Mouse (Mus musculus) heart, embryonic 15.5 days (tissue): Measurements from ENCODE around the gene Ccdc22. TPM values are rescaled to one million over a fixed set of nuclear protein-coding genes. Genes with fewer than 3 reads are reported as not detected.

Experiments
- ATAC-seq: fragments of 200-750 bp; cut with Nextera tagmentation; replicated peaks from 2 replicates; pipeline ENCODE4 v1.8.0; 2017; ENCODE audit warnings: low read depth, moderate TSS enrichment; ENCODE audit not compliant: insufficient number of reproducible peaks, insufficient read depth, low FRiP score
- H3K27ac ChIP-seq: fragments of 300-500 bp; sonication (generic); 2 replicates; pipeline ENCODE4 v1.5.1; 2015; ENCODE audit warnings: mild to moderate bottlenecking, inconsistent platforms
- H3K27me3 ChIP-seq: fragments of 300-500 bp; sonication (generic); 2 replicates; pipeline ENCODE4 v1.6.1; 2015; ENCODE audit warnings: inconsistent platforms
- H3K36me3 ChIP-seq: fragments of 300-500 bp; sonication (generic); 2 replicates; pipeline ENCODE4 v1.6.1; 2015; ENCODE audit warnings: mild to moderate bottlenecking, inconsistent platforms
- H3K4me1 ChIP-seq: fragments of 300-500 bp; sonication (generic); replicated peaks from 2 replicates; pipeline ENCODE4 v1.6.1; 2015; ENCODE audit warnings: inconsistent platforms
- H3K4me2 ChIP-seq: fragments of 300-500 bp; sonication (generic); 2 replicates; pipeline ENCODE4 v1.6.1; 2015; ENCODE audit warnings: inconsistent platforms, mild to moderate bottlenecking, moderate library complexity
- H3K4me3 ChIP-seq: fragments of 300-500 bp; sonication (generic); 2 replicates; pipeline ENCODE4 v1.5.1; 2015; ENCODE audit warnings: mild to moderate bottlenecking, inconsistent platforms
- H3K9ac ChIP-seq: fragments of 300-500 bp; sonication (generic); 2 replicates; pipeline ENCODE4 v1.6.1; 2015; ENCODE audit warnings: mild to moderate bottlenecking, inconsistent platforms
- H3K9me3 ChIP-seq: fragments of 300-500 bp; sonication (generic); replicated peaks from 2 replicates; pipeline ENCODE4 v1.6.1; 2016; ENCODE audit warnings: inconsistent platforms
- WGBS: fragments of 180-500 bp; shearing (Covaris S2); methylation state at CpG from one replicate; pipeline ENCODE4 v1.1.7; 2015; ENCODE audit warnings: mixed read lengths; 5-methylcytosine and 5-hydroxymethylcytosine counted together
- polyA plus RNA-seq: library from polyadenylated mRNA; unstranded; fragments of >200 nt; fragmentation: Nextera tagmentation; extraction: Ambion mirVana; gene quantifications from 2 replicates; pipeline ENCODE4 v1.2.1, GENCODE M21; 2015

Gene Ccdc22
- polyA plus RNA-seq, 1 experiment from 2014 or later: 16.4 TPM

DNA sequence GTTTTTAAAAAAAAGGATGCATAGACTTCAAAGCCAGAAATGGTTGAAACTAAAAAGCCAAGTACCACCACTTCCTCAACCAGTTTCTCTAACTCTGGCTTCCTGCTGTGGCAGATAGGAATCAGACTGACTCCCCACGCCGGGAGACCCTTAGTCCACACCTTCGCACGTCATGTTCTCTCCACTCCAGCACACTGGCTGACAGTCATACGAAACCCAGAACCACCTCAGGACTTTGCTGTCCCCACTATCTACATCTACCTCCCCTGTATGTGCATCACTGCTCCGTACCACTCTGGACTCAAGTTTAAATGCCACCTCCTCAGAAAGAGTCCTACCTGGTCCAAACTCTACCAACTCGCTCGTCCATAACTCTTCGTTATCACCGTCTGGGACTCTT is 32.9 kb downstream of the Ccdc22 start:
- WGBS: 41% methylated on average over 10 of the region's 10 CpGs
- Histone ChIP-seq H3K4me2 (peak overlapping the region; percentile 79), H3K4me1 (peaks cover 17% of the 10 kb centered on the region), H3K4me3 (peak overlapping the region; percentile 69; the same call in 1 of the 2 replicates), H3K9ac (no peak overlapping the region), H3K27ac (no peak overlapping the region), H3K36me3 (no peaks in the 10 kb centered on the region), H3K27me3 (no peaks in the 10 kb centered on the region), H3K9me3 (no peaks in the 10 kb centered on the region)
- no peak for ATAC-seq

DNA sequence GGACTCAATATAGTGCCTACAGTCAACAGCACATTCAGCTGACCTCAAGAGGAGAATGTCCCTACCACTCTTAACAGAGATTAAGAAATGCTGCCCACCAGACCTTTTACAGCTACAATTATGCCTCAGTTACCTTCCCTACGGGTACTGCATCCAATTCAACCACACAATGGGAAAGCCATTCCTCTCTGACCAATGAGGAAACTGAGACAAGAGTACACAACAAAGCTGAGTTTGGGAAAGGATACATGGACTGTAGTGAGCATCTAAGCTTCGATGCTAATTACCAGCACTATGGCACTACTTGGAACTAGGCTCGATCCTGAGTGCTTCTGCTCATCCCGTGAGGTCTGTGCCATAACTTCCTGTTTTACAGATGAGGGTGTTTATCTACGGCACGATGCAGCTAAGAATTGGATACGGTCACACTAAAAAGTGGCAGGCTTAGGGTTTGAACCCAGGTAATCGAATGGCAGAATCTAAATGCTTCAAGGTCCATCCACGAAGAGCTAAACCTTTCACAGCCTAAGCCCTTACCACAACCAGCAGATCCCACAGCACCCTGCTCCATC is 33.7 kb downstream of the Ccdc22 start:
- Histone ChIP-seq H3K27ac (no peak overlapping the region), H3K9me3 (no peaks in the 10 kb centered on the region), H3K4me1 (peaks cover 17% of the 10 kb centered on the region), H3K36me3 (no peaks in the 10 kb centered on the region), H3K4me2 (no peak overlapping the region), H3K27me3 (no peaks in the 10 kb centered on the region), H3K9ac (no peak overlapping the region), H3K4me3 (no peak overlapping the region)
- 77% methylated on average over 9 of the region's 9 CpGs for WGBS
- no peak for ATAC-seq

DNA sequence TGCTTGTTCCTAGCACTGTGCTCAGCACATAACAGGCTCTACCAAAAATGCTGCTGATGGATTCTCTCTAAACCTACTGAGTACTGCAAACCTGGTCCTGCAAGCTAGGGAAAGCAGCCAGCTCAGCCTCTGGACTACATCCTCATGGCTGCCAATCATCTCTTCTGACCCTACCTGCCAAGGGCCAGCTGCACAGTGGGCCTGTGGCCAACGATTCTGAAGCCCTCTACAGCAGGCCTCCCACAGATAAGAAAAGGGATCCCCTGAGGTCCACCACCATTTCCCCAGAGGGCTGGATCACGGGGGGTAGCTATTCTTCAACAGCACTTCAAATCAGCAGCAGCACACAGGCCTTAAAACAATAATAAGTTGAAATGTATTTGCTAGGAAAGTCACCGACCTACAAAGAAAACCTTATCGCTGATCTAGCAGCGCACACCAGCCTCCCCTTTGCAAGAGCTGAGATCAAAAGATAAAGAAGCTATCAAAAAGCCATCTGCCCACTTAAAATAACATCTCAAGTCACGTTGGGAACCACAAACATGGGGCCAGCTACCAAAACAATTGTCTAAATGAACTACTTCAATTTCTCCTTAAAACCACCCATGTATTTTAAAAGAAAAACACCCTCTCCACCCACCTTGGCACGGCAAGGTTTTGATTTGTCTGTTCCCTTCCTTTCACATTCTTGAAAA is 34.7 kb downstream of the Ccdc22 start:
- H3K36me3 ChIP-seq: no peaks in the 10 kb centered on the region
- no peak overlapping the region for H3K9ac ChIP-seq
- H3K4me1 ChIP-seq: peaks cover 17% of the 10 kb centered on the region
- WGBS: 40% methylated on average over 7 of the region's 7 CpGs
- no peak overlapping the region for H3K4me2 ChIP-seq
- H3K9me3 ChIP-seq: no peaks in the 10 kb centered on the region
- no peak overlapping the region for H3K27ac ChIP-seq
- no peaks in the 10 kb centered on the region for H3K27me3 ChIP-seq
- H3K4me3 ChIP-seq: no peak overlapping the region
- no peak for ATAC-seq

DNA sequence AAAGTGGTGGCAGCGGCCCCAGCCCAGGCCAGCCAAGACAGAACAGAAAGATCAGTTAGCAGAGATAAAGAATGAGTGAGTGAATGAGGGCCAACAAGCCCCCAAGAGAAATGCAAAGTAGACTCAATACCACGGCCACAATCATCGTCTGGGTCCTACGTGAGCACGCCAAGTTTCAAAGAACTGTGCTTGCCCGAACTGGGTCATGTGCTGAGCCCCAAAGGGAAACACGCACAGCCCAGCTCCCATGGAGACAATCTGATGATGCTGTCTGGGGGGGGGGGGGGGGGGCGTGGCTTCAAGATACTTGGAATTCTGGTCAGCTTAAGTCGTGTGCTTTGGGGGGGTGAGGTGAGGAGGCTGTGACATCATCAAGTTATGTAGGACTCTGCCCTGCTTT is 37.8 kb downstream of the Ccdc22 start:
- Histone ChIP-seq H3K9ac (no peak overlapping the region), H3K4me1 (peaks cover 8% of the 10 kb centered on the region), H3K27ac (no peak overlapping the region), H3K27me3 (no peaks in the 10 kb centered on the region), H3K36me3 (no peaks in the 10 kb centered on the region), H3K4me2 (no peak overlapping the region), H3K4me3 (no peak overlapping the region), H3K9me3 (no peaks in the 10 kb centered on the region)
- ATAC-seq: no peak
- 53% methylated on average over 8 of the region's 9 CpGs for WGBS

DNA sequence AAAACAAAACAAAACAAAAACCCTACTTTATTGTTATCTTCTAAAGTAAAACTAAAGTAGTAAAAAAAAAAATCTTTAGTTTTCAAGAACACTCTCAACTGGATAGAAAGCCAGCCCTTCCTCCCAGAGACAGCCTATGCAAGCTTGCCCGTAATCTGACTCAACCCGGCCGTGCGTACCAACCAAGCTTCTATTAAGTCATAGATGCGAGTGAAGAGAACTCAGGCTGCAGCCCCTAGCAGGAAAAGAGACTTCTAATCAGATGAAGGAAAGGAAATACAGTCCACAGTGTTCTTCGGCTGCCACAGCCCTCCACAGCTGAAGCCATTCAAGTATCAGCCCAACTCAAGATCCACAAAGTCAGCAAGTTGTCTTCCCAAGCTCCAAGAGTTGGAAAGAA is 39.0 kb downstream of the Ccdc22 start:
- H3K9ac ChIP-seq: no peak overlapping the region
- no peak overlapping the region for H3K4me3 ChIP-seq
- peaks cover 6% of the 10 kb centered on the region for H3K4me1 ChIP-seq
- no peak overlapping the region for H3K27ac ChIP-seq
- 66% methylated on average over 6 of the region's 6 CpGs for WGBS
- H3K4me2 ChIP-seq: no peak overlapping the region
- no peaks in the 10 kb centered on the region for H3K36me3 ChIP-seq
- no peak for ATAC-seq
- H3K27me3 ChIP-seq: no peaks in the 10 kb centered on the region
- no peaks in the 10 kb centered on the region for H3K9me3 ChIP-seq

DNA sequence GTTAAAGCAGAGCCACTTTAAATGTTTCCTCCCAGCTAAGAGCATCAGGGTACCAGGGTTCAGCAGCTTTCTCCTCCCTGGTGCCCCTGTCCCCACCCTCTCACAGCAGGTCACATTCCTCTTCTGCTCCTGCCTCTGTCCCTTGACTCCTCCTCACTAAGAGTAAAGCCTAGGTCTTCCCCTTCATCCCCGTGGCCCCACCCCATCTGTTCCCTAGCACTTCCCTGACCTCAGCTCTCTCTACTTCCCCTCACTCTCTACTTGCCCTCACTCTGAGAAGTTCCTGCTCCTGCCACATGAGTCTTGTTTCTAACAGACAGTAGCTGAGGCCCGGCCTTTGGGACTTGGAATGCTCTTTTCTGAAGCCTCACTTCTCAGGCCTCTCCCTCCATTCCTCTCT is 42.2 kb downstream of the Ccdc22 start:
- WGBS: 10% methylated on average over 2 of the region's 2 CpGs
- H3K36me3 ChIP-seq: no peaks in the 10 kb centered on the region
- H3K4me3 ChIP-seq: no peak overlapping the region
- ATAC-seq: no peak
- H3K9ac ChIP-seq: no peak overlapping the region
- no peaks in the 10 kb centered on the region for H3K27me3 ChIP-seq
- H3K9me3 ChIP-seq: no peaks in the 10 kb centered on the region
- no peaks in the 10 kb centered on the region; the same call in 1 of the 2 replicates for H3K4me1 ChIP-seq
- no peak overlapping the region for H3K27ac ChIP-seq
- H3K4me2 ChIP-seq: no peak overlapping the region

DNA sequence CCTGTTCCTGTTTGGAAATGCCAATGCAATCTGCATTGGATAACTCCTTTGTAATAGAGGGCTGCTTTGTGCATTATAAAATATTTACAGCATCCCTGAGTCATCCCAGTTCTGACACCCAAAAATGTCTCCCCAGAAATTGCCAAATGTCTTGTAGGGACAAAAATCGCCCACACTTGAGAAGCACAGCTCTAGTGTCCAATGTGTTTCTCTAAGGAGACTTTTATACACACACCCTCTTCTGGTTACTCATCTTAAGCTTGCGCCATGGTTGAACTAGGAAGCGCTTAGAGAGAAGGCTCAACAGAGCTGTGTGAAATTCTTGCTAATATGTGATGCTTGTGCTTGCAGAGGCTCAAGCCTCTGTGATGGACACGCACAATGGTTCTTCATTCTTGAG is 51.8 kb downstream of the Ccdc22 start:
- Histone ChIP-seq H3K36me3 (no peaks in the 10 kb centered on the region), H3K9ac (no peak overlapping the region), H3K4me1 (no peaks in the 10 kb centered on the region), H3K9me3 (no peaks in the 10 kb centered on the region), H3K27me3 (no peaks in the 10 kb centered on the region), H3K27ac (no peak overlapping the region), H3K4me3 (no peak overlapping the region), H3K4me2 (no peak overlapping the region)
- WGBS: 88% methylated on average over 4 of the region's 4 CpGs
- no peak for ATAC-seq

Other genes with a start within 250 kb of the Ccdc22 start
- 0.30 and 0.55 TPM in 2 replicates for gene Usp27x, start 229.7 kb downstream of the Ccdc22 start, polyA plus RNA-seq
- gene Foxp3, start 31.9 kb downstream of the Ccdc22 start, polyA plus RNA-seq: 0.18 TPM in 1 of 2 replicates, not detected in the other
- gene Ppp1r3f, start 31.2 kb downstream of the Ccdc22 start, polyA plus RNA-seq: 1.7 and 2.0 TPM in 2 replicates
- gene Cacna1f, start 1.6 kb upstream of the Ccdc22 start, polyA plus RNA-seq: not detected in 2 replicates
- 0.64 and 2.8 TPM in 2 replicates for gene Syp, start 33.0 kb upstream of the Ccdc22 start, polyA plus RNA-seq
- 8.0 and 10.6 TPM in 2 replicates for gene Prickle3, start 51.7 kb upstream of the Ccdc22 start, polyA plus RNA-seq
- gene Plp2, start 65.9 kb upstream of the Ccdc22 start, polyA plus RNA-seq: 129 and 145 TPM in 2 replicates
- gene Magix, start 75.7 kb upstream of the Ccdc22 start, polyA plus RNA-seq: 0.69 and 1.2 TPM in 2 replicates
- 27.0 and 28.2 TPM in 2 replicates for gene Gpkow, start 91.6 kb upstream of the Ccdc22 start, polyA plus RNA-seq
- gene Wdr45, start 108.8 kb upstream of the Ccdc22 start, polyA plus RNA-seq: 25.4 and 33.7 TPM in 2 replicates
- 1.2 TPM in 1 of 2 replicates, not detected in the other for gene Gm45208, start 116.7 kb upstream of the Ccdc22 start, polyA plus RNA-seq
- 30.5 and 39.4 TPM in 2 replicates for gene Praf2, start 122.9 kb upstream of the Ccdc22 start, polyA plus RNA-seq
- 4.1 and 8.7 TPM in 2 replicates for gene Ccdc120, start 145.4 kb upstream of the Ccdc22 start, polyA plus RNA-seq
- 16.6 and 21.7 TPM in 2 replicates for gene Tfe3, start 157.0 kb upstream of the Ccdc22 start, polyA plus RNA-seq
- 25.9 and 31.1 TPM in 2 replicates for gene Gripap1, start 184.2 kb upstream of the Ccdc22 start, polyA plus RNA-seq
- gene Kcnd1, start 216.8 kb upstream of the Ccdc22 start, polyA plus RNA-seq: 0.69 and 1.0 TPM in 2 replicates
- gene Otud5, start 235.8 kb upstream of the Ccdc22 start, polyA plus RNA-seq: 24.7 and 31.7 TPM in 2 replicates